Mouse (Mus musculus): Measurements from ENCODE around the gene Ebp. TPM values are rescaled to one million over a fixed set of nuclear protein-coding genes. Genes with fewer than 3 reads are reported as not detected.

Ebp gene
- 166 TPM for polyA plus RNA-seq (2017; shearing (Covaris generic))

DNA sequence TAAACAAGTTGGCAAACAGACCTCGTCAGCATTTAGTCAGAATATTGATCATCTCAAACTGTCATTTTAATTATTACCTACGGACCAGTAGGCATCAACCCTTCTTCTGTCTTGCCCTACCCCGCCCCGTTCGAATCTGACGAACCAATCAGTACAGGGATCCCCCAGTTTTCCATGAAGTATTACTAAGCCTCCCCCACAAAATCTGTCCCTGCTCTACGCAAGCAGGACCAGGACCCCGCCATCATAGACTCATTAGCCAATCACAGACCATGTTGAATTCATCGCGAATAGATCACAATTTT is at the start of gene Ebp:
TSS of gene Ebp (minus strand) at position 94 of the 305 bp plus-strand sequence.

DNA sequence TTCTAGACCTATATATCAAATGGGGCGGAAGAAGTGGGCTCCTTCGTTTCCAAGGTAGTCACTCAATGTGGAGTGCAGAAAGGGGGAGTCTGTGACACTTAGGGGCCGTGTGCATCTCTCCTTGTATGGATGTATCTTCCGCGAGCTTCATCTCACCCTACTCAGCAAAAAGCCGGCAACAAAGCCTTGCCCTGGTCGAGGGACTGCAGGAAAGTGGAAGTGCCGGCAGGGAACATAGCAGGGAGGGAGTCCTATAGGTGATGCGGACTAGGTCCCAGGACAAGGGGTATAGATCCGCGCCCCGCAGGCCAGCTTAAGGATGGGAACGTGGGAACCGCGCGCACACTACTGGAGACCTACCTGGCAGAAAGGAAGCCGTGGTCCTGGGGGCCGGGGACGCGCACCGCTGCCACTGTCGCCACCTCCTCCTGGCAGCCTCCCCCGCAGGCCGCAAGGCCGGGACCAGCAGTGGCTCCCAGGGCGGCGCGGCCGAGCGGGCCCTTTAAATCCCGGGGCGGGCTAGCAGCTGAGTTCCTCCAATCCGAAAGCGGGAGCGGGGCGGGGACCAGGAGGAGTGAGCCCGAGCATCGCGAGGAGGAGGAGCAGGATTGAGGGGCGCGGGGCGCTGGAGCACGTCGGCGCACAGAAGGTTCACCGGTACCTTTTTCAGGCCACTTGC is 12.8 kb upstream of the Ebp start, which contains the start of gene Porcn:
TSS of gene Porcn (minus strand) at position 511 of the 679 bp plus-strand sequence.

DNA sequence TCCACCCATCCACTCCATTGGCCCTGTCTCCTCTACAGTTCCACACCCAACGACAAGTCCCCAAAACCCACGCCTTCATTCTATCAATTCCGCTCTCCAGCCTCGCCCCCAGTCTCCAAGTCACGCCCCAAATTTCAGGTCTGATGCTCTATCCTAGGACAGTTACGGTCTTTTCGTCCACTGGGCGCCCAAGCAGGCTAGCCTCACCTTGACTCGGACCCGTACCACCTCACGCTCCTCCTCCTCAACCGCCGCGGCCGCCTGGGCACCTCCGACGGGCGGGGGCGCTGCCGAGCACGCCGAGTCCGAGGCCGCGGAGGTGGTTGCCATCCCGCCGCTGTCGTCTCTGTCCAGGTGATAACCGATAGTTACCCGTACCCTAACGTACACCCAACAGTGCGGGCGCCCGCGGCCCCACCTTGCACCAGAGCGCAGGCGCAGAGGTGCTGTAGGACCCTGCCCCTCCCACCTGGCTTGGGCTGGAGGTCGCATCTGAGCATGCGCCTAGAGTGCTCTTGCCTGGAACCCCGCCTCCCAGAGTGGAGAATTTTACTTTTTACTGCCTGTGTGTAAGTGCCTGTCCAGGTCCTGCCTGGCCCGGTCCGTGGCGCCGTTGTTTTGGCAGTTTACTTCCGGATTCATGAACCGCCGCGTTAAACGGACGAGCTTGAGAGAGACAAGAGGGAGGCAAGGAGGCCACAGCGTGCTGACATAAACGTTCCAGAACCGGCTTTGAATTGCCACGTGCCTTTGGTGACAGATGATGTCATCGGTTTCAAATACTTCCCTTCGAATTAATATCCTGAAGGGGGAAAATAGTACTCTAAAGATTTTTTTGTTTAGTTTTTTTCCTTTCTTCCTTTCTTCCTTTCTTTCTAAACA is 17.6 kb downstream of the Ebp start, which contains the start of gene Tbc1d25:
TSS of gene Tbc1d25 (minus strand) at position 678 of the 882 bp plus-strand sequence.

GRCm38 (mm10) chrX:8145153-8145991 is 47.9 kb downstream of the Ebp start, which contains the start of gene Rbm3:
Gene Rbm3 (minus strand): TSS chrX:8145880.

Other genes starting within 250 kb of the Ebp start
- gene Hdac6, start 245.6 kb downstream of the Ebp start, polyA plus RNA-seq (2017; shearing (Covaris generic)) = 21.7 TPM
- 49.0 TPM for gene Gata1, start 215.4 kb downstream of the Ebp start, polyA plus RNA-seq (2017; shearing (Covaris generic))
- not detected for gene Glod5, start 175.0 kb downstream of the Ebp start, polyA plus RNA-seq (2017; shearing (Covaris generic))
- gene Suv39h1, start 118.8 kb downstream of the Ebp start, polyA plus RNA-seq (2017; shearing (Covaris generic)) = 27.3 TPM
- 106 TPM for gene Was, start 103.0 kb downstream of the Ebp start, polyA plus RNA-seq (2017; shearing (Covaris generic))
- 29.1 TPM for gene Wdr13, start 60.6 kb downstream of the Ebp start, polyA plus RNA-seq (2017; shearing (Covaris generic))
- gene Rbm3, start 47.6 kb downstream of the Ebp start, polyA plus RNA-seq (2017; shearing (Covaris generic)) = 775 TPM
- 11.9 TPM for gene Tbc1d25, start 17.3 kb downstream of the Ebp start, polyA plus RNA-seq (2017; shearing (Covaris generic))
- gene Porcn, start 13.0 kb upstream of the Ebp start, polyA plus RNA-seq (2017; shearing (Covaris generic)) = not detected
- 24.4 TPM for gene Ftsj1, start 58.9 kb upstream of the Ebp start, polyA plus RNA-seq (2017; shearing (Covaris generic))
- gene Slc38a5, start 77.6 kb upstream of the Ebp start, polyA plus RNA-seq (2017; shearing (Covaris generic)) = not detected
- not detected for gene Ssxb10, start 133.9 kb upstream of the Ebp start, polyA plus RNA-seq (2017; shearing (Covaris generic))
- gene Ssxb9, start 173.5 kb upstream of the Ebp start, polyA plus RNA-seq (2017; shearing (Covaris generic)) = not detected
- gene Ssxb1, start 219.8 kb upstream of the Ebp start, polyA plus RNA-seq (2017; shearing (Covaris generic)) = not detected

Measured in CD4-positive, CD25-positive, alpha-beta regulatory T cell, adult 9 weeks (primary cell).